Mouse (Mus musculus): ENCODE results near the gene Cmbl. TPM values are rescaled to one million over a fixed set of nuclear protein-coding genes. Genes with fewer than 3 reads are reported as not detected.

The Cmbl gene
- total and polyA plus RNA-seq, 3 experiments = 159 to 193 (median 177) TPM

DNA sequence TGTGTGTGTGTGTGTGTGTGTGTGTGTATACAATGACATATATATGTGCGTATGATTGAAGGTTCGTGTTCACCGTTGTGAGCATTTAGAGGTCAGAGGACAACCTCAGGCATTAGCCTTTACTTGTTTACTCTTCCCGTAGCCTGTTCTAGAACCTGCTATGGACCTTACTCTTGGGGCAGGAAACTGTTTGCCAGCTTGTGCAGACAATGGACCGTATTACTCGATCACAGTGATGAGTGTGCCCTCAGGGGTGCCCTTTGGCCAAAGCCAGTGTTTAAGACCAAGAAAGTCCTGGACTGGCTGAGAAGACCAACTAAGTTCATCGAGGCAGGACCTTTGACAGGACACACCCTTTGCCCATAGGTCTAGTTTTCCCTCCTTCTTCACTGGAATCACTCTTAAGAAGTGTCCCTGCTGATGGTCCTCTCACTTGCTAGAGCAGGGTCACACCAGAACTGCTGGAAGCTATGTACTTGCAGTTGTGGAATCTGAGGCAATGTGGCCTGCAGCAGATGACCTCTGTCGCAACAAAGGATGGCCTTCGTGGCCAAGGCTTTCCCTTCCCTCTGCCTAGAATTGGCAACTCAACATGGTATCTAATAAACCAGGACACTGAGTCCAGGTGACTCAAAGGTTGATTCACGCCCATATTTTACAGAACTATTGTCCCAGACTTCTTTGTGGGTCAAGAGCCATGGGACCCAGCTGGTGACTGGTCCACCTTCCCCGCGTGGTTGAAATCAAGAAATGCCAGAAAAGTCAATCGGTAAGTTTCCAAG, 18.3 kb downstream of the Cmbl start:
- peak; percentile 91 for DNase-seq

DNA sequence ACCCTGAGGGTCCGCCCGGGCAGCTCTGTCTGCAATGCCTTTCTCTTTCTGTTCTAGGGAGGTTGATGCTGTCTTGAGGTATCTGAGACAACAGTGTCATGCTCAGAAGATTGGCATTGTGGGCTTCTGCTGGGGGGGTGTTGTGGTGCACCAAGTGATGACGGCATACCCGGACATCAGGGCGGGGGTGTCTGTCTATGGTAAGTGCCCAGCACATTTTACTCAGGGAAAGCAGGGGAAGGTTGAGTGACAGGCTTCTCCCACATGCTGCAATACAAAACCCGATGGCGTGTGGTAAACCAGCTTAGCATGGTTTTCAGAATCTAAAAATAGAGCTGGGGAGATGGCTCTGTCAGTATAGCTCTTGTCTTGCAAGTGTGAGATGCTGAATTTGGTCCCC, 20.0 kb downstream of the Cmbl start:
- no peak for DNase-seq

DNA sequence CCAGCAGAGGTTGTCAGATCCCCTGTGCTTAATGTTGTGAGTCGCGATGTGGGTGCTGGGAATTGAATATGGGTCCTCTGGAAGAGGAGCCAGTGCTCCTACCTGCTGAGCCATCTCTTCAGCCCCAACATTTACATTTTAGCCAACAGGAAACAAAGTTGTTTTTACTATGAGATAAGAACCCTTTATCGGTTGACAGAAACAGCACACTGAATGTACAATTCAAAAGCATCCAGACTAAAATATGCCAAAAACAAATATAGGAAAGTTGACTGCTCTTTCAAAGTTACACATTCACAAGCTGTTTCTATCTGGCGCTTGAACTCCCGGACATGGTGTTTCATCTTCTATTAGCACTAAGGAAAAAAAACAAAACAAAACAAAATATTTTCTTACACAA, 20.9 kb downstream of the Cmbl start:
- DNase-seq = no peak

DNA sequence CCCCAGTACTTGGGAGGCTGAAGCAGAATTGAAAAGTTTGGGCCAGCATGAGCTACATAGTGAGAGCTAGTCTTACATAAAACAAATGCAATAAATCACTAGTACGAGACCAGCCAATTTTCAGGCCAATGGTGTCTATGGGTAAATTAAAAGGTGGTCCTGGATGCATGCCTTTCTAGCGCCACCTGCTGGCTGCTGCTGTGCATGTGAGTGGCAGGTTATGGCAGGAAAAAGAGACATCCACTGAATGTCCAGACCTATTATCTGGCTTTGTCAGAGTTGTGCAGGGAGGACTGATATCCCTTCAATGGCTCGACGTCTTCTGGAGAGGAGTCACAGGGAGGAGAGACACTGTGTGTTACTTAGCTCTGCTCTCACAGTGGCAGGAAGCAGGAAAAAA, 21.3 kb downstream of the Cmbl start:
- DNase-seq = peak; percentile 87

DNA sequence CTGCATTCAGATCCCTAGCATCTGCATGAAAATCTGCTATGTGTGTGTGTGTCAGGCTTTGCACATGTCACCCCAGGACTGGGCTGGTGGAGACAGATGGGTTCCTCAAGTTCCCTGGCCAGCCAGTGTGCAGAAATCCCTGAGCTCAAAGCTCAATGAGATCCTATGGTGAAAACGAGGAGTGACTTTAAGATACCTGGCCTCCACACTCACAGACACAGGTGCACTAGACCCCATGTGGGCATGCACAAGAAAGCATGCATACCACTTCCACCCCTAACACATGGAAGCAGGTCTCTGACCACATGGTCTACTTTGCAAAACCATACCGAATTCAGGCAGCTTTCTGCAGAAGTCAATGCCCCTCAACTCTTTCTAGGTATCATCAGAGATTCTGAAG, 22.6 kb downstream of the Cmbl start:
- DNase-seq = no peak

DNA sequence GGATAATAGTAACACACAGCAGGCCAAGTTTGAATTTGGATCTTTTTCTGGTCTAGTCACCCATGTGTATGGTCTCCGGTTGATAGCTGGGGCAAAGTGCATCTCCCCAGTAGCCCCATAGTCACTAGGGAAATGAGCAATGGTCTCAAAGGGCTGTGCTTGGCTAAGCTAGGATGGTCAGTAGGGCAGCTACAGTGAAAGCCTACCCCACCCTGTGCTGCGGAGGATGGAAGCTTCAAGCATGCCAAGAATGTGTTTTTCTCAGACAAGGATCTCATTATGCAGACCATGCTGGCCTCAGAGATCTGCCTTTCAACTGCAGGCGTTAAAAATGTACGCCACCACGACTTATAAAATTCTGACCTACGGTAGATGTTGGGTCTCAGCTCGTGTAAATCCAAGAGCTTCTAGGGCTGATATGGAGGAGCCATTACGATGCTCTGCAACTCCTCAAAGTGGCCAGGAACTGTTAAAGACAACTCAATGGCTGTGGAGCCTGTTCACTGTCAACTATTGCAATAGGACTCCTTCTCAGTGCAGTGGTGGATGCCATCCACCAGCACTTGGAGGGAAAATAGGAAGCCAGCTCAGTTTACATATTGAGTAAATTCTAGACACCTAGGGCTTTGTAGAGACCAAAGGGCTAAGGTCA, 23.9 kb downstream of the Cmbl start:
- no peak for DNase-seq

DNA sequence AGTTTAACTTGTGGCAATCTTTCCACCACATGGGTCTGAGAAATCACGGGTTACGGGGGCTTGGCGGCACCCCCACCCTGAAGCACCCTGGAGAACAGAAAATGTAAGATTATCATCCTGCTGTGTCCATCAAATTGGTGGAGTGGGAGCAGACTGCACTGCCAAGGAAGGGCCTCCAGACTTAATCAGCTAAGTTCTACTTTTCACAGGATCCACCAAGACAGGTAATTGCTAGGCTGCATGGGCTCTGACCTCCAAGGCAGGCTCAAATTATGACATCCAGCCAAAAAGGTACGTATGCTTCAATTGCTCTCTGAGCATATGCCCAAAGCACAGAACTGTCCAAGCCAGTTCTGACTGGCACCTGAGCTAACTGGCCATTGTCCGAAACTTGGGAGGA, 25.0 kb downstream of the Cmbl start:
- no peak for DNase-seq

DNA sequence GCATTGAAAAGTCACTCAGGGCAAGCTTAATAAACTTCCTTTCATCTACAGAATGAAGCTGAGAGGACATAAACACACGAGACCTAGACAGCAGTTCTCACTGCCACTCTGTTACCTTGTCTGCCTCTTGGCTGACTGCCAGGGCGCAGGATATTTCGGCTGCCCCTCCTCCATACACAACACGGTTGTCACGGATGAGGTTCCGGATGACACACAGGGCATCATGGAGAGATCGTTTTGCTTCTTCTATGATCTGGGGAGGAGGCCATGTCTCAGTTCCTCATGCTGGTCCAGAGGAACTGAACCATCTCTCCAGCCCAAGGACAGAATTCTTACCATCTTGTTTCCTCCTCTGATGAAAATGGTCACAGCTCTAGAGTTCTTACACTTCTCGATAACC, 27.3 kb downstream of the Cmbl start:
- DNase-seq = no peak

DNA sequence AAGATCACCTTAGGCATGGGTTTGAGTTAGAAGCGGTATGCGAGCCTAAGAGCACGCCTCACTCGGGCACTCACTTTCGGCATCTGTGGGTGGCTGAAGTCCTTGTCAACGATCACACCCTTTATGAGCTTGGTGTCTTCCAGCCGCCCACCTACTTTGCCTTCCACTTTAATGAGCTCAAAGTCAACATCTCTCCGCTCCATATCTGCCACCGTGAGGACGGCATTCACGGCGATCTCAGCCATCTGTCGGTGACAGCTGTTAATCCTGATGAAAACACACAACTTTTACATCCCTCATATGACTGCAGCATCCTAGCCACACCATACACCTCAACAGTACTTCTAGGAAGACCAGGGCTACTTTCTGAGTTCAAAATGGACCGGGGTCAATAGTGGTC, 29.1 kb downstream of the Cmbl start:
- DNase-seq = no peak

DNA sequence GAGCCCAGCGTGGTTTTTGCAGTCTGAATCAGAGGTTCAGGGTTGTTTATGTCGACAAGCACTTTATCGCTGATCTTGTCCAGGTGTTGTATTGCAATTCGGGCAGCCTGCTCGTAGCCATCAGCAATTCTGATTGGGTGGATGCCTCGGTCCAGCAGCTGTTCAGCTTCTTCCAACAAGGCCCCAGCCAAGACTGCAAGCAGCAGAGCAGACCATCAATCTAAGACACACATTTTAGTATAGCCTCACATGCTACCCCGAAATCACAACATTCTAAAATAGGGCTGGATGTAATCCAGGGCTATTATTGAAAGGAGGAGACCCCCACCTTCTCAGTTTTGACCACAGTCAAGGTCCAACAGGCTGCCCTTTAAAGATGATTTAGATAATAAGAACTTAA, 30.5 kb downstream of the Cmbl start:
- DNase-seq = no peak

DNA sequence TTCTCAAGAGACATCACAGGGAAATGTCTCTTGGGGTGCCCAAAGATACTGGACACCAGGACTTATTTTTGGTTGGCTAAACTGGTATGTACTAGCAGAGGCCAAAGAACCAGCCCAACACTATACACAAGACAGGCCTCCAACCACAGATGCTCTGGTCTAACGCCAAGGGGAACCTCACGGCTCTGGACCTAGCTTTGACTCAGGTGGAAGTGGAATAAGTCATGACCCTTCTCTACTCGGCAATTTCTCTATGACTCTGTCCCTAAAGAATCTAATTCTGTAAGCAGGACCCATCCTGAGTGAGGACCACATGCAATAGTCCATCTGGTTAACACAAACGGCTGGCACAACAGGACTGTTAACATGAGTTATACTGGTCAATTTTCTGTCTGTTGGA, 34.6 kb downstream of the Cmbl start:
- no peak for DNase-seq

DNA sequence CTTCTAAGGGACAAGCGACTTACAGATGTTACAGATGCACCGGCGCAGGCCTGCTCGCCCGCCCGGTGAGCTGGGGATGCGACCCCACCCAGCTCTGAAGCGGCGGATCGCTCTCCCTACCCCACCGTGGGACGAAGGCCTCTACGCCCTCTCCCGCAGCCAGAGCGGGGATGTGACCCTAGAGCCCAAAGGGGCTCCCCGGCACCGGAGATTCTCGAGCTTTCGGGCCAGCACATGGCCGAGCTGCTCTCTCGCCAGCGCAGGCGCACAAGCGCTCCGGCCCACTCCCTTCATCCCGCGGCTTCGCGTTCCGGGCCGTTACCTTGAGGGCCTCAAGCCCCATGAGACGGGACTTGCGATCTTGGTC, 36.1 kb downstream of the Cmbl start:
- DNase-seq = no peak

DNA sequence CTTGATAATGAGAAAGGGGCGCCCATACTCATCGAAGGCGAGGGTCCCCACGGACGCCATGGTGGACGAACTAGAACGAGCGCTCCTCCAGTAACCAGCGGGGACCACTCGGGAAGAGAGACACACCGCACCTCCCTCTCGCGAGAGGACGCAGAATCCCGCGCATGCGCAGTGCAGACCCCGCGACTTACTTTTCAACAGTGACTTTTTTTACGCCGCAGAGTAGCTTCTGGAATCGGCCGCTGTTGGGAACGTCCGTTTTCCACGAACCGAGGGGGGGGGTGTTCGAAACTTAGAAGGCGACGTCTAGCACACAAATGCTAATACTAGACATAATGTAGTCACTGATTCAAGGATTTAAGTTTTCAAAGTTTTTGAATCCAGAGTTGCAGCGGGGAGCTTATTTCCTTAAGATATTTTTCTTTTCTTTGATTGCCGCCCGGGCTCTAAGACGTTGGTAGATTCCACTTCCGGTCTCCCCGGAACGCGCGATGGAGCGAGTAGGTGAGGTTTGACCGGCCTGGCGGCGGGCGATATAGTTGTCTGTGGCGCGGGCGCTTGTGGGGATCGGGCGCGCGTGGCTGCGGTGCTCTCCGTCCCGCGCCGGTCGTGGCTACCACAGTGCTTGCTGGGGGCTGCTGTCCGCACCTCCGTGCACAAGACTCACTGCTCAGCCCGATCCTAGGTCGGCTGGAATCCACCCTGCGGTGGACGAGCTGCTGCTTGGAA, 36.6 kb downstream of the Cmbl start, which contains the start of the genes Cct5 and Fam173b:
Gene Cct5, minus strand, starts transcription at position 159 of the 729 bp plus-strand sequence.
Gene Fam173b, plus strand, starts transcription at position 207 of the 729 bp plus-strand sequence.
- DNase-seq = peak; percentile 98

DNA sequence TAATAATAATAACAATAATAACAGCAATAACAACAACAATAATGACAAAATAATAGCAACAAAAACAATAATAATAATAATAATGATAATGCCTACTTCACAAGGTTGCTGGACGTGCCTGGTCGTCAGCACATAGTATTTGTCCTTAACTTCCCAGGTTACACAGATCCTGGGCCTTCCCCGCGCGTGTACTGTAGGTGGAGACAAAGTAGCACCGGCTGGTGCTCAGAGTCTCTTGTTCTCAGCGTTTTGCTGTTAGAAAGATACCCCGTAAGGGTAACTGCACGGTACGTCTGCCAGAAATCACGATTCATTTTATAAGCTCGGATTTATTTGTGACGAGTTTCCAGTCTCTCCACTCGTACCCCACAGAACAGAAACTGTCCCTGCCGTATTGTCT, 37.2 kb downstream of the Cmbl start:
- DNase-seq = peak; percentile 53

DNA sequence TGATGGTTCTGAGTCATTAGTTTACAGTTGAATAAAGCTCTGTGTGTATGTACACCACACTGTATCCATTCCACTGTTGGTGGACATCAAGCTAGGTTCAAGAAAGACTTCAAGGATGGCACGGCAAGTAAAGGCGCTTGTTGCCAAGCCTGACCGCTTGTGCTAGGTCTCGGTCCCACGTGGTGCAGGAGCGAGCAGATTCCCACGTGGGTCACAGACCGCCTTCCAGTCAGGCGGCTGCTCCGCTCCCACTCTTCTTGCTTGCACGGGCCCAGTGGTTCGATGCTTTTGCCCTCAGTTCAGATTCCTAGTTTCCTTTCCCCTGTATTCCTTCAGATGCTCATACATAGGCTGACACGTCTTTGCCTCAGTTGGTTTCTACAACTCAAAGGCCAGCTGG, 37.9 kb downstream of the Cmbl start:
- DNase-seq = no peak

DNA sequence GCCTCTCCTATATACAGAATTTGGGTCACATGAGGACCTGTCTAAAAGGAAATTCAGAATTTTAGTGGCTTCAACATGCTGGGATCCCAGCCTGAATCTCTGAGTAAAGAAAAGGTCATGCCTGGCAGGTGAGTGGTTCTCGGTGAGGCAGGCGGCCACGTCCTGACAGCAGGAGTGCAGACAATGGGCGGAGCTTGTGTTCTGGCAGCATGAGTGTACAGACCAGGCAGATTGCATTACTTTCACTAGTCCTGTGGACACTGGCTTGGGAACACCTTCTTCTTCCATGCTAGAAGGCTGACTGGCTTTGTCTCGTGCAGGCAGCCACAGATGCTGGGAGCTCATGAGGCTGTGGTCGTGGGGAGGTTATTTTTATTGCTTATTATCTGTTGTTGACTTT, 41.6 kb downstream of the Cmbl start:
- DNase-seq = no peak

DNA sequence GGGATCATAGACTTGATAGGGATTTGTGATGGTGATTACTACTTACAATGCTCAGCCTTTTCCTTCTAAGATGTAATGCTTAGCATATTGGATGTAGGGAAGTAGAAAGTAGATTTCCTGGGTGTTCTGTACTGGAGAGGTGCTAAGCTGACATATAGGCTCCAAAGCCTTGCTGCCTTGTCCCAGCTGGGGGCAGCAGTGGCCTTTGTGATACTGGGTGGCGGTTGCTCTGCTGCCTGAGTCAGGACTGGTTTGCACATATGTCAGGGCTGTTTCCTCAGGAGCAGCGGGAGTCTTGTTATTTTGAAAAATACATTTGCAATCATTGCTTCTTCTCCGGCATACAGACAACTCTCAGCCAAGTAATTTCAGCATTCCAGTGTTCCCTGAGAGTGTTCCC, 45.8 kb downstream of the Cmbl start:
- peak; percentile 81 for DNase-seq

DNA sequence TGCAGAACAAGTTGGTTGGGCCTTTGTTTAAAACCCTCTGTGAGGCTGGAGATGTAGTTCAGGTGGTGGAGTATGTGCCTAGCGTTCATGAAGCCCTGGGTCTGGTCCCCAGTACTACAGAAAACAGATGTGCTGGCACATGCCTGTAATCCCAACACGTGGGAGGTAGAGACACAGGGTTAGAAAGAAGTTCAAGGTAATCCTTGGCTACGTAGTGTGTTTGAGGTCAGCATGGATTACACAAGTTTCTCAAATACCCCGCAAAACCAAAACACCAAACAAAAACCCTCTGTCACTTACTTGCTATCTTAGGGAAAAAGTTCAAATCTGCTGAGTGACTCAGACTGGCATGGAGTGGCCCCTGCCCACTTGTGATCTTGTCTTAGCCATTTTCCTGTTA, 46.8 kb downstream of the Cmbl start:
- DNase-seq = peak; percentile 49

DNA sequence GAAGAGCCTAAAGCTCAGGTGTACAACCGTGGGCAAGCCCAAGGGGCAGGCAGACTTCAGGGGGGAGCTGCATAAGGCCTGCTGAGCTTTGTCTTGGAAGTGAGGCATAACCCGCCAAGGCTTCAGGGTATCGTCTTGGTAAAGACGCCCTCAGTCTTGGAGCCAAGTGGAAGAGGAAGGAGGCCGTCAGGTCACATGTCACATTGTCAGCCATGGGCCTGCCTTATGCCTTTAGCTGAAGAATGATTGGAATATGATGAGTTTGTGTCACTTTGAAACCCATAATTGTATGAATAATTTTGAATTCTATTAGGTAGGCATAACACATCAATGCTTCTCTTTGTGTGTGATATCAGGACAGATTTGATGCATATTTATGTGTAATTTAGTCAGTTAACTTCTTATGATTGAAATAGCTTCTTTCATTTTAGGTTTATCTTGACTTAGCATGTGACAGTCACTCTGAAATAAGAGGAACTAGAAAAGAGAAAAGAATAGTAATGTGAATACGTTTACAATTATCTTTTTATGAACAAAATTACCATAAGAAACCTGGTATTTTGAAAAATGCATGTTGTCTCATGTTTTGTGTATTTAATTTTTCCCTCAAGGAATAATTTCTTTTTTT, 48.8 kb downstream of the Cmbl start:
- no peak for DNase-seq

DNA sequence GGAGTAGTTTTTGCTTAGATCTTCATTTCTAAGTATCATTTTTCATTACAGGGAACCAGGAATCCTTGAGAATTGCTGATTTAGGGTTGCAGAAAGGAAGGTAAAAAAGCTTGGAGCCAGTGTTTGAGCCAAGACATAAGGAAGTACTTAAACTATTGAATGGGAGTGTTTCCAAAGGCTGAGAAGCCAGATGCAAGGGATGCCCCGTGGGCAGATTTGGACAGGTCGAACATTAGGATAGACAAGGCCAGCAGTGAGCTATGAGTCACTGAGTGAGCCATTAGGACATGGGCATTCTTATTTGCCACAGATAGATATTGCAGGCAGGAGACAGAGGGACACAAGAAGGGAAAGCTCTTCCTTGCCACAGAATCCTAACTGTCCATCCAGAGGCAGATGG, 49.5 kb downstream of the Cmbl start:
- peak; percentile 46 for DNase-seq

DNA sequence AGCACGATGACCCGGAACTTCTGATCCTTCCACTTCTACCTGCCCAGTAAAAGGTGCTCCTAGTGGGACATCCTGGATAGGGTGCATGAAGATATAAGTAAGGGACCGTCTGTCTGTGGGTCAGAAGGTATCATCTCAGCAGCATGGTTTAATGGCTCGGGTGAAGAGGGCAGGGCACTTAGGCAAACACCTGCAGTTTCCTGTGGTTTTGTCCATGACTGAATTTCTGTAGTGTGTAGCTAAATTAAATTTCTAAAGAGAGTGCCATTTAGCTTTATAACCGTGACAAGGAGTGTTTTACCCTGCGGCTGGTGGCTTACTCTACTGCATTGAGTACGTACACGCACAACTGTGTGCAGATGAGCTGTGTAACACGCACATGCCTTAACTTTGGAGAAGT, 52.1 kb downstream of the Cmbl start:
- DNase-seq = no peak

DNA sequence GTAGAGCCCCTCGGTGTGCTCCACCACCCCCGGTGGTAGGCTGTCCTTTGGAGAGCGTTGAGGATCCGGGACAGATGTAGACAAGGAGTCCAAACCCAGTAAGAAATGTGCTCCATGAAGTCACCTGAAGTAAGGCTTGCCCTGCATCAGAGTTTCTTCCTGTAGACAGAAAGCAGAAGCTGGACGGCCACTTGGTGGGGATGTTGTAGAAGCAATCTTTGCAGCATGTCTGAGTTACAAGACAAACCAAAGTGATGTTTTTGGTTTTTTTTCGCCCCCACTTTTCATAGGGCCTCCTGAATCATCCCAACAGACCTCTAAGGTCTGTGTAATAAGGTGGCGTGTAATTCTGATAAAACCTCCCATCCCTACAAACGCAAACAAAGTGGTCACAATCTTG, 54.3 kb downstream of the Cmbl start:
- DNase-seq = no peak

Measured in adrenal gland, adult 2 months (tissue).